Mouse (Mus musculus): ENCODE data around the gene Zfp292.
A peak's percentile ranks its signal among the peaks of the same experiment; 100 is the strongest.

Gene Zfp292

DNA sequence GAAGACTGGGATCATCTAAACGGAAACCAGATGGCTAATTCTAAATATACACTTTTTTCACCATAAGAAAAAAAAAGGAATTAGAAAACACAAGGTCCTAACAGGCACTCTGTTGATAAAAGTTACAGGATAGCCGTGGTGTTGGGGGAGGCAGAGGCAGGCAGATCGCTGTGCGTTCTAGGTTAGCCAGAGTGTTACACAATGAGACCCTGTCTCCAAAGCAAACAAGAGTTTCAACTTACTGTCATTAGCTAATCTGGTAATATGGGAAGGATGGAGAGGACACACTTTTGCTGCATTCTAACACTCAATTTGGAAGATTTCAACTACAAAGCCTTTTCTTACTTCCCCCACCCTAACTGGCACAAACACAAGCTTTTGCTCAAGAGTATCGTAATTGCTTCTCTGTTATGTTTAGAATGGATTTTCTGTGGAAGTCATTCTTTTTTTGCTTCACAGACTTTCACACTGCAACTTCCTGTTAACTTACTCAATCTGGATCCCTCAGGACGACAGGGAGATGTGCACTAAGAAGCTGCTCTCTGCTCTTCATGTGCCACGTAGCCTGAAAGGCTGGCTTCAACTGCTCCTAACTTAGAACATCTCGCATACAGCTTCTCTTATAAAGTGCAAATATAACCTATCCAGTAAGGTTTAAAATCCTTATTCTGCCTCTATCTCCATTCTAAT, 85.3 kb downstream of the Zfp292 start:
- no peak for DNase-seq (ENCODE audit: low read depth, low spot score)

DNA sequence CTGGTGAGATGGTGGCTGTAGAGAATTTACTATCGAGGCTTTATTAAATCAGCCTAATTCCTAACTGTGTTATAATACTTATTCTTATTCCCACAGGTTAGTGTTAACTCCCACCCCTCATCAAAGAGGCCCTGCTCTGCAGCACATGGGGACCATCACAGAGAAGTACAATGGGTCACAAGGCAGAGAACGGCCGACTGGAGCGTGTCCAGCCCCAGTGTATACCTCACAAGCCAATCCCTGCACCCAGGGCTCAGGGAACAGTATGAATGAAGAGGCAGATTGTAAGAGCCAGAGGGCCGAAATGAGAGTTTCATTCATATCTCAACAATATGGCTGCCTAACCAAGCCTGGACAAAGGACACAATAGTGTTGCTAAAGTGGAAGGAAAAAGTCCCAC, 86.5 kb downstream of the Zfp292 start:
- DNase-seq (ENCODE audit: low read depth, low spot score), result no peak

DNA sequence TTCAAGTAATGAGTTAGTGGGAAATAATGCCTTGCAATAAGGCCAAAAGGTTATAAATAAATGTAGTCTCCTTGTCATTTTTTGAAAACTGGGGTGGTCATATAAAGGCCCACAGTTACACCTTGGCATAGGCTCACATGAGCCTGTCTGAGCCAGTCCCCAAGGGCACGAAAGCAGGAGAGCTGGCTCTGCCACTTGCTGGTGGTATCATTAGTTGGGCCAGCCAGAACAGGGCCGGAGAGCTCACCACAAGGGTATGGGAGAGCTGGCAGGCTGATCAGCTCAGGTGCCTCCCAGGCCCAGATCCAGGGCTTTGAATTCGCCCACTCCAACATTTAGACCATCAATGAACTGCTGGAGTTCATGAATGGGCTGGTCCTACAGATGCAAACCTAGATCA, 96.3 kb downstream of the Zfp292 start:
- DNase-seq (ENCODE audit: low read depth, low spot score), result no peak

DNA sequence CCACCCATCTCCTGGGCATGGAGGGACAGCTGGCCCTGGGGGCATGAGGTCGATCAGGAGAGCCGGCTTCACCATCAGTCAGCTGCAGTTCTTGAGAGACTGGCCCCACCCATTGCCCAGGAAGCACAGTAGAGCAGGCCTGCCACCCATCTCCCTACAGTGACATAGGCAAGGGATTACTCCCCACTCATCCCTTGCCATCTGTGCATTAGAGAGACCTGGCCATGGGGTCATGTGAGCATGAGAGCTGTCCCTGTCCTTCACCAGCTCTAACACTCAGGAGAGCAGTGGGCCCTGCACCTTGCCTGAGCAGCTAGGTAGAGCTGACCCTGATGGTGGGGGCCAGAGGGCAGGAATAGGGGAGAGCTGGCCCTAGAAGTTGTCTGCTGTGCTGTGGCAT, 97.1 kb downstream of the Zfp292 start:
- peak; percentile 50 for DNase-seq (ENCODE audit: low read depth, low spot score)

DNA sequence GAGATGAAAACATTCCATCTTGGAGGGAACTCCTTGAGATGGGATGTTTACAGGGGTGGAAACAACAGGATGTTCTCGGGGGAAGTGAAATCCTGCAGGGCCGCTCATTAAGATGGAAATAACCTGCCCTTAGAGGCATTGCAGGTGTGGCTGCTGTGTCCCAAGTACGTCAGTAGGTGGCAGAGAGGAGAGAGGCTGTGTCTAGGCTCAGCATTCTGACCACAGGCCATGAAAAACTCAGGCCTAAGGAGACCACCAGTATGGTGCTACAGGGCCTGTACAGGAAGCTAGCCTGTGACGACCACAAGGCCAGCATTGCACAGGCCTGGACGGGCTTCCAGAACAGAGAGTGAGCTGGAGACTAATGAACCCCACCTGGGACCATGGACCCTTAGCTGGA, 97.9 kb downstream of the Zfp292 start:
- no peak for DNase-seq (ENCODE audit: low read depth, low spot score)

DNA sequence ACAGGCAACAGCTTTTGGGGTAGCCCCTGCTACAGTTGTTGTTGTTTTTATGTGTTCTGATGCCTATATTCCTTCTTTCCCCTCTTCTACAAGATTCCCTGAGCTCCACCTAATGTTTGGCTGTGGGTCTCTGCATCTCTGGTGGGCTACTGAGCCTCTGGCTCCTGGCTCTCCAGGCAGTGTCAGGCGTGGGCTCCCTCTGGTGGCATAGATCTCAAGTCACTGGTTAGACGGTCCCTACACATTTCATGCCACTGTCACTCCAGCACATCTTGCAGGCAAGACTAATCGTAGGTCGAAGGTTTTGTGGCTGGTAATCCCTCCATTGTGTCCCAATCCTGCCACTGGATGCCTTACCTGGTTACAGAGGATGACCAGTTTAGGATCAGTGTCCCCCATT, 100.0 kb downstream of the Zfp292 start:
- no peak for DNase-seq (ENCODE audit: low read depth, low spot score)

DNA sequence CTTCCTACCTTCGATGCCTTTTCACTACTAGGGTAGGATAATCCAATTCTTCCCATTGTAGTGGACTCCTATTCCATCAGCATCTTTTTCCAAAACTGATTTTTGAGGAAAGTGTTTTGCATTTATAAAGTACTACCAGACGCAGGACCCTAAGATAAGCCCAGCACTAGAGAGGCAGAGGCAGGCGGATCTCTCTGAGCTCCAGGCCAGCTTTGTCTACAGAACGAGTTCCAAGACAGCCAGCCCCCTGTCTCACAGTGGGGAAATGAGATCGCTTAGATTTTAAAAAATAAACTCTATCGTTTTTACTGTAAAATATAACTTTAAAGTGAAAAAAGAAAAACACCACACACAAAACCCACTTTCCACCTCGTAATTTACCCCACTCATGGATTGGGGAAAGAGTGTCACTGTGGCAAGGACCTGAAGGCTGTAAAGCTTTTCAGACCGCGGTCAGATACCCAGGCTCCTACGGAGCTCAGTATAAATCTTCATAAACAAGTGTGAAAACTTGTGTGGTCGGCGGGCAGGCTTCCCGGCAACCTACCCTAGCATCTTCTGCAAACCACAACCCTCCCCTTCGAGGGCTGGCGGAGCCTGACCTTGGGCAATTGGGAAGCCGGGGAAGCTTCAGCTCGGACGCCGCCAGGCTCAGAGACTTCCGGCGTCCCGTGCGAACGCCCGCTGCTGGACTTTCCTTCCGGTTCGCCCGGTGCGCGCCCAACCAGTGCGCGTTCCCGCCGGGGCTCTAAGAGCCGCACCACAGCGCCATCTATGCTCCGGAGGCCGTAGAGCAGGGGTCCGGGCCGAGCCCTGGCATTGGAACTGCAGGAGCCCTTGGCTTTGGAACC, 104.9 kb downstream of the Zfp292 start, which contains the start of gene Smim8:
Gene Smim8, minus strand, starts transcription at position 747 of the 851 bp plus-strand sequence.
- peak; percentile 83 for DNase-seq (ENCODE audit: low read depth, low spot score)

DNA sequence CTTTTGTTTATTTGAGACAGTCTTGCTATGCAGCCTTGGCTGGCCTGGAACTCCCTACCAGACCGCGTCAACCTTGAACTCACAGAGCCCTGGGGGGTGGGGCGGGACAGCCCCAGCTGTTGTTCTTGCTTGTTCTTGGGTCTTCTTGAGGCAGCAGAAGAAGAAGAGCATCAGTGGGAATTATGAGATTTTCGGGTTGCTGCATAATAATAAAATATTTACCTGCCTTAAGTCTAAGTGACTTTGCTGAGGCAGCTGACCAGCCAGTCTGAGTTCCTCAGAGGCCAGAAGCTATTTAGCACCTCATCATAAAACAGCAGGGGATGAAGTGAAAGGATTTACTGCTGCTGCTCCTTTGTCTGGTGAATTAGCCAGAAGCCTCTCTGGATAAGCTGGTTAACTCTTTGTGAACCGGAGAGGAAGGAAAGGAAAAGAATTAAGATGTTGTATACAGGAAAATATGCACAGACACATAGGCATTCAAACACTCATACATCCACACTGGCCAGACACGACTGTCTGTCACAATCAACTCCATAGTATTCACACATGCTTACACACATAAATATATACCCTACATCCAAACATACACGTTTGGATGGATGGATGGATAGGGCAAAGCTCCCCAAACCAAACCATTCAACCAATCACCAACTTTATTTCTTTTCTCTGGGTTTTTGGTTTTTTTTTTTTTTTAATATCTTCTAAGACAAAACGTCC, 110.9 kb downstream of the Zfp292 start:
- peak; percentile 60 for DNase-seq (ENCODE audit: low read depth, low spot score)

DNA sequence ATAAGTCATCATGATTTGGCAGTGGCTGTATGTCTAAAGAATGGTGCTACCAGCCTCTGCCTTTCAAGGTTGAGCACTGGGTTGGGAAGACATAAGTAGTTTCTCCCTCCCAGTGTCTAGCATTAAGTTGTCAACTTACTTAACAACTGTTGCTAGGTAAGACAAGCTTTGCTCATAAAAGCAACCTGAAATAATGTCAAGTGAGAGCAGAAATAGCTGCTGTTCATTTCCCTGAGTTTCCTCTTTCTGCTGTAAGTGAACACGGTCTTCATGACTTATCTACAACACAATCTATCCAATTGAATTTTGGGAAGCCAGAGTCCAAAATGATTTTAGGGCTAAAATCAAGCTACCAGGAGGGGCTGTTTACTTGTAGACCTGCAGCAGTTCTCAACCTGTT, 126.6 kb downstream of the Zfp292 start, which contains the start of gene Gm136:
Gene Gm136, minus strand, starts transcription at position 101 of the 400 bp plus-strand sequence.
- no peak for DNase-seq (ENCODE audit: low read depth, low spot score)
